Mouse (Mus musculus) limb, embryonic 10.5 days (tissue): ENCODE results near the gene Igbp1. TPM values are rescaled to one million over a fixed set of nuclear protein-coding genes. Genes with fewer than 3 reads are reported as not detected.

Experiments
- DNase-seq: peaks from one replicate; pipeline ENCODE4 v3.0.0-alpha.2; 2017; ENCODE audit warnings: low spot score
- H3K27ac ChIP-seq: fragments of 300-500 bp; sonication (generic); 2 replicates; pipeline ENCODE4 v1.5.1; 2016; ENCODE audit warnings: mild to moderate bottlenecking
- H3K27me3 ChIP-seq: fragments of 300-500 bp; sonication (generic); 2 replicates; pipeline ENCODE4 v1.6.1; 2016; ENCODE audit warnings: low read depth, mild to moderate bottlenecking; ENCODE audit not compliant: poor library complexity, severe bottlenecking
- H3K36me3 ChIP-seq: fragments of 300-500 bp; sonication (generic); 2 replicates; pipeline ENCODE4 v1.6.1; 2016; ENCODE audit warnings: mild to moderate bottlenecking, moderate library complexity
- H3K4me1 ChIP-seq: fragments of 300-500 bp; sonication (generic); 2 replicates; pipeline ENCODE4 v1.6.1; 2016
- H3K4me3 ChIP-seq: fragments of 300-500 bp; sonication (generic); 2 replicates; pipeline ENCODE4 v1.5.1; 2016; ENCODE audit warnings: mild to moderate bottlenecking, moderate library complexity
- H3K9me3 ChIP-seq: fragments of 300-500 bp; sonication (generic); replicated peaks from 2 replicates; pipeline ENCODE4 v1.6.1; 2016; ENCODE audit warnings: mild to moderate bottlenecking
- WGBS: fragments of 180-500 bp; shearing (Covaris S2); methylation state at CpG from one replicate; pipeline ENCODE4 v1.1.7; 2016; 5-methylcytosine and 5-hydroxymethylcytosine counted together
- polyA plus RNA-seq: library from polyadenylated mRNA; unstranded; fragments of >200 nt; fragmentation: Nextera tagmentation; extraction: Ambion mirVana; gene quantifications from 2 replicates; pipeline ENCODE4 v1.2.1, GENCODE M21; 2016

Igbp1 gene
- polyA plus RNA-seq, 1 experiment from 2014 or later, result 43.1 TPM

GRCm38 (mm10) chrX:100518532-100518931 lies 24.4 kb downstream of the Igbp1 start:
- WGBS, result 92% methylated on average over 2 of the region's 2 CpGs
- H3K9me3 ChIP-seq, result no peaks in the 10 kb centered on the region
- peaks cover 94% of the 10 kb centered on the region for H3K27me3 ChIP-seq

GRCm38 (mm10) chrX:100524471-100524870 lies 30.4 kb downstream of the Igbp1 start, which contains the start of gene Dgat2l6:
TSS of gene Dgat2l6 (plus strand) at chrX:100524838.
- Histone ChIP-seq H3K9me3 (no peaks in the 10 kb centered on the region), H3K27me3 (peaks cover 91% of the 10 kb centered on the region), H3K27ac (no peak within 1 kb of the TSS), H3K4me1 (no peaks in the 10 kb centered on the region), H3K36me3 (no peaks in the 10 kb centered on the region), H3K4me3 (no peak within 1 kb of the TSS)
- 87% methylated on average over 4 of the region's 4 CpGs for WGBS
- no peak for DNase-seq

More at GRCm38 (mm10) chrX:100518532-100518931, 24.4 kb downstream of the Igbp1 start:
- H3K4me3 ChIP-seq, result no peak overlapping the region
- H3K27ac ChIP-seq, result no peak overlapping the region
- peaks cover 27% of the 10 kb centered on the region for H3K36me3 ChIP-seq
- DNase-seq, result no peak
- no peaks in the 10 kb centered on the region for H3K4me1 ChIP-seq

GRCm38 (mm10) chrX:100556026-100556425 lies 61.9 kb downstream of the Igbp1 start:
- no peak for DNase-seq
- Histone ChIP-seq H3K27me3 (peaks cover 70% of the 10 kb centered on the region), H3K36me3 (no peaks in the 10 kb centered on the region), H3K4me1 (no peaks in the 10 kb centered on the region), H3K27ac (no peak overlapping the region), H3K4me3 (no peak overlapping the region), H3K9me3 (no peaks in the 10 kb centered on the region)
- WGBS, result 84% methylated on average over 3 of the region's 3 CpGs

GRCm38 (mm10) chrX:100565696-100566095 lies 71.6 kb downstream of the Igbp1 start:
- DNase-seq, result no peak
- Histone ChIP-seq H3K4me3 (no peak overlapping the region), H3K9me3 (no peaks in the 10 kb centered on the region), H3K27me3 (peaks cover 50% of the 10 kb centered on the region), H3K27ac (no peak overlapping the region), H3K36me3 (no peaks in the 10 kb centered on the region), H3K4me1 (no peaks in the 10 kb centered on the region)
- 85% methylated on average over 3 of the region's 3 CpGs for WGBS

Other genes starting within 250 kb of the Igbp1 start
- not detected in 2 replicates for gene Otud6a, start 65.3 kb upstream of the Igbp1 start, polyA plus RNA-seq
- 0.79 and 1.1 TPM in 2 replicates for gene Awat2, start 51.6 kb upstream of the Igbp1 start, polyA plus RNA-seq
- not detected in 2 replicates for gene Dgat2l6, start 30.5 kb downstream of the Igbp1 start, polyA plus RNA-seq
- gene Awat1, start 78.0 kb downstream of the Igbp1 start, polyA plus RNA-seq, result not detected in 2 replicates
- not detected in 2 replicates for gene P2ry4, start 100.6 kb downstream of the Igbp1 start, polyA plus RNA-seq
- not detected in 2 replicates for gene Arr3, start 111.2 kb downstream of the Igbp1 start, polyA plus RNA-seq
- 32.8 and 39.7 TPM in 2 replicates for gene Kif4, start 131.4 kb downstream of the Igbp1 start, polyA plus RNA-seq
- 111 and 119 TPM in 2 replicates for gene Pdzd11, start 132.3 kb downstream of the Igbp1 start, polyA plus RNA-seq
- 1.4 and 1.5 TPM in 2 replicates for gene Gdpd2, start 235.6 kb downstream of the Igbp1 start, polyA plus RNA-seq